Comparison of ENCODE assay signal across 18 mouse cellular contexts in the genomic region with DNA sequence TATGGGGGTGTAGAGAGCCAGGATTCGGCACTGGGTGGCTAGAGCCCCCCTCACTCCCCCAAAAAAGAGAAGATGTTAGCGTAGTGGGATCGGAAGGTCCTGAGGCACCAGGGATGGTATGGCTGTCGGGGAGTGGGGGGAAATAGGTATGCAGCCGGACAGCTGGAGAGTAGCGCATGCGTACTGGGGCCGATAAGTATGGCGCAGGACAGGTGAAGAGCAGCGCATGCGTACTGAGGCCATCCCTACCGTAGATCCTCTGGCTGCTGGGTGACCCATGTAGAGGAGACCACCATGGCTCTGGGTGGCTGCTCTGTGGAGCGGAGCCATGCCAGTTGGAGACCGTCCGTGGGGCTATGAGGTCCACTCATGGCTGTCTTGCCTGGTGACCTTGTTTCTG.
DNase-seq lines count a peak whose midpoint lies in the region; ATAC-seq lines count a peak whose summit lies in the region.
"Had no signal": no experiment of that assay in that cellular context is flagged by ENCODE, and none has a peak within 500 bp of the region (broad histone marks: within the 10 kb centered on the region; RNA-seq: fewer than 3 reads in every experiment).

No protein-coding gene starts in this region.

- H3K9ac ChIP-seq in midbrain, embryonic 11.5 days (ENCODE audit: low read length), result no peak overlapping the region
- H3K9ac ChIP-seq in midbrain, embryonic 14.5 days (replicated peaks; ENCODE audit: low read length), result no peak overlapping the region
- H3K9ac ChIP-seq: embryonic facial prominence, embryonic 13.5 days; limb, embryonic 15.5 days had no signal

- peak overlapping the region; percentile 95; the same call in 1 of the 2 replicates for H3K27ac ChIP-seq in heart, embryonic 10.5 days
- 0 out of 2 replicates have a peak overlapping the region, but pooled peaks have one; percentile 2 for H3K27ac ChIP-seq in midbrain, embryonic 10.5 days (replicated peaks)
- no peak overlapping the region; the same call in 1 of the 2 replicates for H3K27ac ChIP-seq in midbrain, embryonic 11.5 days (ENCODE audit: low read depth, low read length)
- peak overlapping the region; percentile 81; the same call in 1 of the 2 replicates for H3K27ac ChIP-seq in midbrain, embryonic 14.5 days (replicated peaks; ENCODE audit: low read depth, low read length)
- H3K27ac ChIP-seq: embryonic facial prominence, embryonic 13.5 days; limb, embryonic 15.5 days had no signal

- peak; percentile 30 for DNase-seq in cerebellum, adult 11-12 months
- DNase-seq in cerebellum, postnatal 36 days, result no peak
- no peak for DNase-seq in heart, embryonic 10.5 days (ENCODE audit: low spot score)
- no peak for DNase-seq in heart, adult 11 months
- no peak for DNase-seq in midbrain, embryonic 10.5 days (ENCODE audit: low spot score)
- no peak for DNase-seq in midbrain, embryonic 11.5 days (ENCODE audit: low spot score, missing footprints)
- no peak for DNase-seq in midbrain, embryonic 14.5 days
- DNase-seq: gastrocnemius, postnatal 25 days; heart, postnatal 4 days; kidney, postnatal 10 days; layer of hippocampus, adult 9-11 months; lung, postnatal 10 days; retina, postnatal 1 day had no signal

- no peak overlapping the region; the same call in 1 of the 2 replicates for H3K4me2 ChIP-seq in midbrain, embryonic 11.5 days
- no peak overlapping the region for H3K4me2 ChIP-seq in midbrain, embryonic 14.5 days (ENCODE audit: low read length)
- H3K4me2 ChIP-seq: embryonic facial prominence, embryonic 13.5 days; limb, embryonic 15.5 days had no signal

- H3K27me3 ChIP-seq in heart, embryonic 10.5 days (ENCODE audit: insufficient read depth, poor library complexity, severe bottlenecking), result no peaks in the 10 kb centered on the region
- peaks cover 80% of the 10 kb centered on the region for H3K27me3 ChIP-seq in midbrain, embryonic 10.5 days (ENCODE audit: low read depth, poor library complexity, severe bottlenecking)
- peaks cover 35% of the 10 kb centered on the region for H3K27me3 ChIP-seq in midbrain, embryonic 11.5 days (ENCODE audit: control insufficient read depth, insufficient read depth, low read length)
- no peaks in the 10 kb centered on the region for H3K27me3 ChIP-seq in midbrain, embryonic 14.5 days (ENCODE audit: control insufficient read depth, insufficient read depth, low read length)
- H3K27me3 ChIP-seq: embryonic facial prominence, embryonic 13.5 days had no signal

- H3K36me3 ChIP-seq in heart, embryonic 10.5 days, result no peaks in the 10 kb centered on the region
- H3K36me3 ChIP-seq in midbrain, embryonic 10.5 days, result no peaks in the 10 kb centered on the region
- no peaks in the 10 kb centered on the region for H3K36me3 ChIP-seq in midbrain, embryonic 11.5 days (ENCODE audit: control insufficient read depth, insufficient read depth, low read length)
- H3K36me3 ChIP-seq in midbrain, embryonic 14.5 days (ENCODE audit: control insufficient read depth, insufficient read depth, low read length), result no peaks in the 10 kb centered on the region
- H3K36me3 ChIP-seq: embryonic facial prominence, embryonic 13.5 days; limb, embryonic 15.5 days had no signal

- 94% methylated on average over 15 of the region's 15 CpGs for WGBS in heart, embryonic 10.5 days
- WGBS in midbrain, embryonic 10.5 days, result 97% methylated on average over 15 of the region's 15 CpGs
- WGBS in midbrain, embryonic 11.5 days, result 96% methylated on average over 15 of the region's 15 CpGs
- 97% methylated on average over 15 of the region's 15 CpGs for WGBS in midbrain, embryonic 14.5 days

- no peak overlapping the region for H3K4me3 ChIP-seq in heart, embryonic 10.5 days
- H3K4me3 ChIP-seq in midbrain, embryonic 10.5 days, result 0 out of 2 replicates have a peak overlapping the region, but pooled peaks have one; percentile 45
- no peak overlapping the region for H3K4me3 ChIP-seq in midbrain, embryonic 11.5 days (ENCODE audit: low read depth, low read length)
- H3K4me3 ChIP-seq in midbrain, embryonic 14.5 days (replicated peaks; ENCODE audit: low read depth, low read length), result no peak overlapping the region
- H3K4me3 ChIP-seq: embryonic facial prominence, embryonic 13.5 days; limb, embryonic 15.5 days had no signal

- ATAC-seq in midbrain, embryonic 11.5 days (ENCODE audit: low FRiP score), result no peak
- no peak for ATAC-seq in midbrain, embryonic 14.5 days (ENCODE audit: low FRiP score, low TSS enrichment)
- ATAC-seq in monocyte, adult 5-6 weeks (replicated peaks; ENCODE audit: insufficient number of reproducible peaks, low FRiP score, low TSS enrichment, poor library complexity, severe bottlenecking), result no peak
- ATAC-seq: activated CD4-positive, CD25-positive, alpha-beta regulatory T cell, adult 4 months; intestine, embryonic 16.5 days had no signal

- no peaks in the 10 kb centered on the region for H3K9me3 ChIP-seq in heart, embryonic 10.5 days
- H3K9me3 ChIP-seq in midbrain, embryonic 10.5 days (replicated peaks), result 0 out of 2 replicates have a peak, but pooled peaks cover 4% of the 10 kb centered on the region
- H3K9me3 ChIP-seq in midbrain, embryonic 11.5 days (ENCODE audit: control insufficient read depth, low read length), result no peaks in the 10 kb centered on the region
- no peaks in the 10 kb centered on the region for H3K9me3 ChIP-seq in midbrain, embryonic 14.5 days (ENCODE audit: control insufficient read depth, low read length)
- H3K9me3 ChIP-seq: embryonic facial prominence, embryonic 13.5 days; limb, embryonic 15.5 days had no signal

- peaks cover 98% of the 10 kb centered on the region for H3K4me1 ChIP-seq in heart, embryonic 10.5 days
- H3K4me1 ChIP-seq in midbrain, embryonic 10.5 days, result peaks cover 99% of the 10 kb centered on the region
- peaks cover 90% of the 10 kb centered on the region for H3K4me1 ChIP-seq in midbrain, embryonic 11.5 days (ENCODE audit: control insufficient read depth, insufficient read depth, low read length)
- peaks cover 93% of the 10 kb centered on the region for H3K4me1 ChIP-seq in midbrain, embryonic 14.5 days (ENCODE audit: control insufficient read depth, insufficient read depth, low read length)
